Mouse (Mus musculus) lung, adult 18-20 months (tissue): ENCODE data around the gene Pcdh17.

Experiments used
- DNase-seq, 2 experiments: peaks; one replicate each; pipeline ENCODE4 v3.0.0; 2022; ENCODE audit warnings: mixed read lengths in 2 of 2

Pcdh17 gene

GRCm38 (mm10) chr14:84480546-84480945 lies 37.2 kb downstream of the Pcdh17 start:
- DNase-seq: no peak

DNA sequence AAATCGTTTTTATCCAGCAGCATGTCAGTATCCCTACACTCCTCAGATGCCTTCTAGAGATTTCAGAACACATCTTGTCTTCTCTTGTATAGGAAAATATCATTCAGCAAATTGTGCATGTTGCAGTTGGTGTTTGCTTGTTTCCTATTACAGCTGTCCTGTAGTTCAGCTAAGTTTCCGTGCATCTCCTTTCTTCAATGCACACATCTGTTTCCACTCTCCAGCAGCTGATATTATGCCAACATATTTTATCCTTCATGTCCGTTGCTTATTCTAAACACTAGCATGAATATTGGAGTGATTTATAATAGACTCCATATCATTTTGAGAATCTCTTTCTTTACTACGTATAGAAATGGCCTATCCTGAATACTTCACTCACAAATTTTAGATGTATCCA lies 41.0 kb downstream of the Pcdh17 start:
- DNase-seq: no peak

- DNase-seq: no peak
These were observed 67.6 kb downstream of the Pcdh17 start for GRCm38 (mm10) chr14:84511010-84511409.

DNA sequence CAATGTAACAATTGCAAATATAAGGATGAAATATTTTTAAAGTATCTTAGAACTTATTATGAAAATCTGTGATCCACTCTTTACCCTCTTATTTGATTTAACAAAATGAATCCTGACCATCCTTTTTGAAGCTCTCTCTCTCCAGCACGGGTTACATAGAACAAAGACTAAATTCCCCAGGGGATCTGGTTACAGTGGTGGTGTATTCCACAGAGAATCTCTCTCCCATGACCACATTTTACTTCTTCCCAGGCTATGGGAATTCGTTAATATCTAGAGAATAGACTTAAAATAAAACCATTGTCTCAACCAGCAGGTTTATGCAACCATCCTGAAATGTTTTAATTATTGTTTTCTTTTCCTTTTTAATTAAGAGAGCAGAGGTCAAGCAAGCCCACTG lies 89.0 kb downstream of the Pcdh17 start:
- no peak for DNase-seq

DNA sequence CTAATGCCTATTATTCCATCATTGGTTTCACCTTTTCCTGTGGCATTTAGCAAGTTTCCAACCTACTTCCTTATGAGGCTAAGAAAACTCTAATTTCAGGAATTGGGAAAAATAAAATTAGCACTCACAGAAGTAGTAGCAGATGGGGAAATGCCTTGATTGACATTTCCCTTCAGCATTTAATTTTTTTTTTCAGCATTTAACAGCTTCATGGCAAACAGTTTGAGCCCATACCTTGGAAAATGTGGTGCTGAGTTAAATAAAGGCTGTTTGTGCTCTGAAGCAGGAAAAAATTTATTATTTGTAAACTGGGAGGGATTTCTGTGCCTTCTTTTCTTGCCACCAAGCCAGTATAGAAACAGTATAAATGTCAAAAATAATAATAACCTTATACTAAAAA lies 91.9 kb downstream of the Pcdh17 start:
- no peak for DNase-seq

GRCm38 (mm10) chr14:84541838-84542237 lies 98.5 kb downstream of the Pcdh17 start:
- no peak for DNase-seq

DNA sequence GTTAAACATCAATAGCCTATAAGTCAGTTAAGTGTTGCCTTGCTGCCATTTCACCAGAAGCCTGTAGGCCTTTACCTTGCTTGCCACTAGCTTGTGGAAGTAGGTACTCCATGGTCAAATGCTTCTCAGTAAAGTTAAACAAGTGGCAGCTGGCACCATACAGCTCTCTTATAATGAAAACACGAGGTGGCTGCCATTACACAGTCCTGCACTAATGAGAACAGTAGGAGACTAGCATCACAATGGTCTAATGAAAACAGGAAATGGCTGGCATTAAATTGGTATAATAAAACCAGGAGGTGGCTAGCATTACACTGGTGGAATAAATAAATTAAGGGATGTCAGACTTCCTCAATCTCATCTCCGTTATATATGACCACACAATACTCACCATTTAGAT lies 102.6 kb downstream of the Pcdh17 start:
- DNase-seq: no peak

- no peak for DNase-seq
These were observed 104.3 kb downstream of the Pcdh17 start for GRCm38 (mm10) chr14:84547513-84548194.

- no peak for DNase-seq
These were observed 108.2 kb downstream of the Pcdh17 start for GRCm38 (mm10) chr14:84551546-84551945.

DNA sequence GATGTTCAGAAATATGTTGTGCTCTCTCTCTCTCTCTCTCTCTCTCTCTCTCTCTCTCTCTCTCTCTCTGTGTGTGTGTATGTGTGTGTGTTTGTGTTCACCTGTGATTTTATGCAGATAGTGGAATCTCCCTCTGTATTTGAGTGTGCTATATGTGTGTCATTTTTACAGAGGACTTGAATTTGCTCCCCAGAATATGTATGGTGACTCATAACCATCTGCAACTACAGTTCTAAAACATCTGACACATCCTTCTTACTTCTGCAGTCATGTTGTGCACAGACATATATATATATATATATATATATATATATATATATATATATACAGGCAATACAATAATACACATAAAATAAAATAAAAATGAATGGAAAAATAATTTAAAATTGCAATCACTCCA lies 127.7 kb downstream of the Pcdh17 start:
- DNase-seq: no peak
